Mouse (Mus musculus) retina, embryonic 14.5 days (tissue): Measurements from ENCODE around the gene Cecr2.
"Not testable (repeated sequence)": the region's sequence is repeated elsewhere in the genome, so short reads cannot be mapped to it uniquely, and the experiment has no call there.

ENCODE experiments used
- DNase-seq: peaks from one replicate; pipeline ENCODE4 v3.0.0-alpha.2; 2015; ENCODE audit warnings: low spot score

Gene Cecr2

GRCm38 (mm10) chr6:120665816-120666760, at the start of gene Cecr2:
Cecr2 (plus strand) TSS chr6:120666369.
- DNase-seq: peak; percentile 88

- no peak for DNase-seq
Measured at GRCm38 (mm10) chr6:120617586-120617985, 48.6 kb upstream of the Cecr2 start.

DNA sequence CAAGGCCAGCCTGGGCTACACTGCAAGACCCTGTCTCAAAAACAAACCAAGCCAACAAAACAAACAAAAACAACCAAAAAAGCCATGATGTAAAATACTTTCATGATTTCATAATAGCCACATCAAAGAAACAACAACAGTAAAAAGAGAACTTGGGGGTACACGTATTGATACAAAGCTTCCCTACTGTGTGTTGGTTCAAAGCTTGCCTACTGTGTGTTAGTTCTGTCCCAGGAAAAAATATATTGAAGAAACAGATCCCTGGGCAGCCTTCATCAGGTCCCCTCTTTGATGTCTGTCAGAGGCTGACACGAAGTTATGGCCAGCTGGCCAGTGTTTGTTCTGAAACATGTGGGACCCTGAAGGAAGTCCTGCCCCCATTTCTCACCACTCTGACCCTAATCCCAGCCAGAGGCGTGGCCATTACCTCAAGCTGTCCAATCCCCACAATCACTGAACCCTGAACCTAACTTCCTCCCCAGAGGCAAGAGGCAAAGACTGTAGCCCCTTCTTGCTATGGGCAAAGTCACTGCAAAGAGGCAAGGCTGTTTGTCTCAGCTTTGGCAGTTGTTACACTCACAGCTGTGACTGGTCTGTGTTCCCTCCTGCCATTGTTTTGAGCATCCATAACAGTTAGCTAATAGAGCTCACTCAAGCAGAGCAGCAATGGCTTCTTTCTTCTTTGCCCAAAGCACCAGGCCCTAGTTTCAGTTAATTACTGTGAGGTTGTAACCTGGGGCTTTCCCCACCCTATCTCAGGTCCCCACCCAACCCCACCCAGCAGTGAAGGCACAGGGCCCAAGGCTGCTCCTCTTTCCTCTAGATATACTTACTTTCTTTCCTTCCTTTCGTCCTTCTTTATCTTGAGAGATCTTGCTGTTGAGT, 47.4 kb upstream of the Cecr2 start:
- peak; percentile 47 for DNase-seq

- no peak for DNase-seq
Measured at GRCm38 (mm10) chr6:120620193-120620592, 46.0 kb upstream of the Cecr2 start.

- DNase-seq: no peak
Measured at GRCm38 (mm10) chr6:120625081-120625480, 41.1 kb upstream of the Cecr2 start.

- no peak for DNase-seq
Measured at GRCm38 (mm10) chr6:120627096-120627495, 39.1 kb upstream of the Cecr2 start.

DNA sequence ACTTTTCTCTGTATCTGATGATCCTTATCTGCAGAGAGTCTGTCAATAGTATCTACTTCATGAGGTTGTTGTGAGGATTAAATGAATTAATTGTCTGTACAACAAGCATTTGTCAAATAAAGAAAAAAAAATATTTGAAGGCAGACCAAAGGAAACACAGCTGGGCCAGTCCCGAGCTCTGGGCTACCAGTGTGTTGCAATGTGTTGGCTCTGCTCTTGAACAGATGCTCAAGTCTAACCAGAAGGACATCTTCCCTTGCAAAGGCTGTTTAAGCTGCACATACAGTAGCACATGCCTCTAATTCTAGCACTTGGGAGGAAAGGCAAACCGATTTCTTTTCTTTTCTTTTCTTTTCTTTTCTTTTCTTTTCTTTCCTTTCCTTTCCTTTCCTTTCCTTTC, 37.2 kb upstream of the Cecr2 start:
- DNase-seq: no peak

GRCm38 (mm10) chr6:120635391-120636028, 30.7 kb upstream of the Cecr2 start:
- DNase-seq: no peak

GRCm38 (mm10) chr6:120639547-120639946, 26.6 kb upstream of the Cecr2 start:
- DNase-seq: no peak

DNA sequence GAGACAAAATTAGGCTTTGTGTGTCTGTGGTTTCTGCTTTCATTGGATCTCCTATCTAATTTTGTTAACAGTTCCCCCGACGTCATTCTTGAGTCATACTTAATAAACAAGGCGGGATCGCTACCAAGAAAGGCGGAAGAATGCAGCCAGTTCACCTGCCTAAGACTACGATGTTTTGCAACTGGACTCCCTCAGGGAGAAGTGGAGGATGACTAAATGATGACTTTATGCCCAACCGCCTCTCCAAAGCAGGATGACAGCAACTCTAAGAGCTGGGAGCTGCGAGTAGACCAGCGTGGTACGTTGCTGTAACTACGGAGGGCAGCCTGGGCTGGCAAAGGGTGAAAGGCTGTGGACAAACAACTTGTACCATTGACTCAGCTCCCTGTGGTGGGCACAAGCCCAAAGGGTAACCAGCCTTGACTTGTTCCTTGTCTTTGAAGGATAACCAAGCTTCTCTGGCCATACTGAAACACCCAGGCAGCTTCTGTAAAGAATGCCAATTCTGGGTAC, 24.2 kb upstream of the Cecr2 start:
- no peak for DNase-seq

DNA sequence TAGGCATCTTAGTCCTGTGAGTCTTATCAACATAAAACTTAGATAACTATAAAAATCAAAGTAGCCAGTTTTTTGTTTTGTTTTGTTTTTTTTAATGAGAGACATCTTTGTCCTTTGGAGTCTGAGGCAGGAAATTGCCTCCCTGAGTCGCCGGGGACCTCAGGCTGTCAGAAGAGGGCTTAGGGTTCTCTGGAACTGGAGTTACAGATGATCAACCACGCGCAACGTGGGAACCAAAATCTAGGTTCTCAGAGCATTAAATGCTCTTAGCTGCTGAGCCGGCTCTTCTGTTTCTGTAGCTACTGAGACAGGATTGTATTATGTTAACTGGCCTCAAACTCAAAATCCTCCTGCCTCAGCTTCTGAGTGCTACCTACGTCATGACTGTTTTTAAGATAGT, 22.4 kb upstream of the Cecr2 start:
- no peak for DNase-seq

- no peak for DNase-seq
Measured at GRCm38 (mm10) chr6:120644346-120645299, 21.5 kb upstream of the Cecr2 start.

GRCm38 (mm10) chr6:120647246-120648028, 18.7 kb upstream of the Cecr2 start:
- not testable (repeated sequence) for DNase-seq

GRCm38 (mm10) chr6:120648205-120648604, 18.0 kb upstream of the Cecr2 start:
- DNase-seq: no peak

- DNase-seq: no peak
Measured at GRCm38 (mm10) chr6:120652666-120653065, 13.5 kb upstream of the Cecr2 start.

- no peak for DNase-seq
Measured at GRCm38 (mm10) chr6:120655702-120656101, 10.5 kb upstream of the Cecr2 start.

DNA sequence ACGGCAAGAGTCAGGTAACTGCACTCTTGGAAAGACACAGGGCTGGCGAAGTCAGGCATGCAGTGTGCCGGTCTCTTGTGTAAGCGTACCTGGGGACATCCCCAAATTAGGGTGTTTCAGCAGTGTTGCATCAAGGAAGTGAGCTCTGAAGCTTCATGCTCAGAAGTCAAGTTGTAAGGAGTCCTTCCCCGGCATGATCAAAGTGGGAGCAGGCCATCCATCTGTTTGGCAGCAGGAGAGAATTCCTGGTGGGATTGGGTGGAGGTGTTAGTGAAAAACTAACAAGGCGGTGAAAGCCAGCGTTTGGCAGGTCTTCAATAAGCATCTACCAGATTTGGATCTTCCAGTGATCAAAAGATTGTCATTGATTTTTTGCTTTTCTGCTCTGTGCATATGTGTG, 7.3 kb upstream of the Cecr2 start:
- DNase-seq: no peak

DNA sequence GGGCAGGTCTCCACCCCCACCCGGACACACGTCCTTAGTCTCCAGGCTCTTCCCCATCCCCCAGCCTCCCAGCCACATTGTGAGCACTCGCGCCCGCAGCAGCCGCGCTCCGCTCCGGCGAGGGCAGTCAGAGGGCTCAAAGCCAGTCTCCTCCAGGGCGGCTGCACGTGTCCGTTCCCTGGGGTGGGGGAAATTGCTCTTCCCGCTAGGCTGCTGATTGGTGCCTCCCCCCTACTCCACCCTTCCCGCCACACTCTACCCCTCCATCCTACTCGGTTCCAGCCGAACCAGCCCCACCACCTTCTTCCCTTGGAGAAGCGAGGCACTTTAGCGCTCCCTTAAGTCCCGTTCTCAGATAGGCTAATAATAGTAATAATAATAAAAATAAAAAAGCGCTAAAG, 754 bp upstream of the Cecr2 start:
- DNase-seq: peak; percentile 81

- DNase-seq: peak; percentile 62
Measured at GRCm38 (mm10) chr6:120666761-120667421, 722 bp downstream of the Cecr2 start.

DNA sequence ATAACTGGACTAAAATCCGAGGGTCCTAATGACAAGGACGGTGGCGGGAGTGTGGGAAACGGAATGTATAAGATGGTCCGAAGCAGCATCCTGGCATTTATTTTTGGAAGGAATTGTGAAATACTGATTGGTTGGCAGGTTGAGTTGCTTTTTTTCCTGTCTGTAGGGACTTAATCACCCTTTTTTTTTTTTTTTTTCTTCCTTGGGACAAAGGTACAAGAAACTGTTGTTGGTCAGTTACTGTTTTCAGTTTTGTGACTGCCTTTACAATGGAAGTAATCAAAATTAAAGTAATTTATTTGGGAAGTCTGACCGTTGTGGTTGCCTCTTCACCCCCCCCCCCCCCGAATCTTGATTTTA, 1.2 kb downstream of the Cecr2 start:
- DNase-seq: no peak
